Mouse (Mus musculus): ENCODE data around the gene Pfdn5.

DNA sequence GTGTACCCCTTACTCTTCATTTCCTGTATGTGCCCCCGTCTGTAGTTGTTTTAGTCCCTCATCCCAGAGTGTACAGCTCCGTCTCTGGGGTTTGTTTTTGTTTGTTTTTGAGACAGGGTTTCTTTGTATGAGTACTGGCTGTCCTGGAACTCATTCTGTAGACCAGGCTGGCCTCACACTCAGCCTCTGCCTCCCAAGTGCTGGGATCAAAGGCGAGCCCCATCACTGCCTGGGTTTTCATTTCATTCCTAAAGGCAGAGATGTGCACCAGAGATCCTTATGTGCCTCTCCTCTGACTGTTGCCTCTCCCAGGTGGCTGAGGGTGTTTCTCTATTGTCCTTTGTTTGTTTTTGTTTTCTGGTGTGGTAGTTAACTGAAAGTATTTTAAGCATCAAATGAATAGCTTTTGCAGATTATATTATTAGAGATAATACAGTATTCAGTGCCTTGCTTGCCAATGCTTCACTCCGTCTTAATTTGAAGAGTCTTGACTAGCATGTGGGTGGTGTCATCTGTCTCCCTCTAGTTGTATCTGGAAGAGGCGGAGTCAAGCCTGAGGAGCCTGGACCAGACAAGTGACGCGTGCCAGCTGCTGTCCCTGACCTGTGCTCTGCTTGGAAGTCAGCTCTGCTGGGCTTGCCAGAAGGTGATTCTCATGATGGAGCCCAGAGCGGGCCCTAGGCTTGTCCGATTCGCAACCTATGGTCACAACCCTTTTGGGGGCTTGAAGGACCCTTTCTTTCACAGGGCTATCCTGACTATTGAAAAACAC lies 15.7 kb upstream of the Pfdn5 start:
- TF ChIP-seq CTCF (IDR thresholded peaks at IDR 0.05; ENCODE audit: extremely low read depth, insufficient read length, insufficient replicate concordance, low read depth, low read length) = no peak
- no peak for TF ChIP-seq POLR2A (IDR thresholded peaks at IDR 0.05; ENCODE audit: low read depth, low read length)
